Mouse (Mus musculus): ENCODE data around the gene Dohh. TPM values are rescaled to one million over a fixed set of nuclear protein-coding genes. Genes with fewer than 3 reads are reported as not detected.

Gene Dohh
- polyA plus RNA-seq, 1 experiment from 2014 or later = 47.5 TPM

- Histone ChIP-seq H3K9me3 (replicated peaks; ENCODE audit: control insufficient read depth, low read length) (no peaks in the 10 kb centered on the region), H3K36me3 (ENCODE audit: control insufficient read depth, insufficient read depth, low read length) (no peaks in the 10 kb centered on the region), H3K4me3 (ENCODE audit: low read depth, low read length) (peak overlapping the region; percentile 62; the same call in 1 of the 2 replicates), H3K27ac (ENCODE audit: low read depth, low read length) (no peak overlapping the region), H3K9ac (ENCODE audit: low read depth, low read length) (peak overlapping the region; percentile 8; the same call in 1 of the 2 replicates), H3K27me3 (ENCODE audit: control insufficient read depth, insufficient read depth, low read length) (peaks cover 17% of the 10 kb centered on the region), H3K4me1 (ENCODE audit: control insufficient read depth, insufficient read depth, low read length) (peaks cover 30% of the 10 kb centered on the region), H3K4me2 (peak overlapping the region; percentile 83)
- no peak for ATAC-seq (replicated peaks; ENCODE audit: insufficient number of reproducible peaks, low FRiP score, low TSS enrichment)
- WGBS (ENCODE audit: insufficient replicate concordance) = 30% methylated on average over 10 of the region's 10 CpGs
These were observed 41.1 kb downstream of the Dohh start for GRCm38 (mm10) chr10:81425236-81425850.

GRCm38 (mm10) chr10:81426081-81426671 lies 41.9 kb downstream of the Dohh start:
- Histone ChIP-seq H3K27ac (ENCODE audit: low read depth, low read length) (no peak overlapping the region), H3K4me1 (ENCODE audit: control insufficient read depth, insufficient read depth, low read length) (peaks cover 32% of the 10 kb centered on the region), H3K9ac (ENCODE audit: low read depth, low read length) (peak overlapping the region; percentile 74), H3K27me3 (ENCODE audit: control insufficient read depth, insufficient read depth, low read length) (peaks cover 15% of the 10 kb centered on the region), H3K4me2 (peak overlapping the region; percentile 83), H3K9me3 (replicated peaks; ENCODE audit: control insufficient read depth, low read length) (no peaks in the 10 kb centered on the region), H3K4me3 (ENCODE audit: low read depth, low read length) (peak overlapping the region; percentile 62), H3K36me3 (ENCODE audit: control insufficient read depth, insufficient read depth, low read length) (no peaks in the 10 kb centered on the region)
- 6% methylated on average over 14 of the region's 33 CpGs for WGBS (ENCODE audit: insufficient replicate concordance)
- no peak for ATAC-seq (replicated peaks; ENCODE audit: insufficient number of reproducible peaks, low FRiP score, low TSS enrichment)

GRCm38 (mm10) chr10:81426897-81427296 lies 42.7 kb downstream of the Dohh start:
- WGBS (ENCODE audit: insufficient replicate concordance) = 1% methylated on average over 27 of the region's 38 CpGs
- H3K4me2 ChIP-seq = peak overlapping the region; percentile 83
- ATAC-seq (replicated peaks; ENCODE audit: insufficient number of reproducible peaks, low FRiP score, low TSS enrichment) = no peak
- no peak overlapping the region for H3K27ac ChIP-seq (ENCODE audit: low read depth, low read length)
- peaks cover 19% of the 10 kb centered on the region for H3K27me3 ChIP-seq (ENCODE audit: control insufficient read depth, insufficient read depth, low read length)
- no peaks in the 10 kb centered on the region for H3K36me3 ChIP-seq (ENCODE audit: control insufficient read depth, insufficient read depth, low read length)
- H3K4me1 ChIP-seq (ENCODE audit: control insufficient read depth, insufficient read depth, low read length) = peaks cover 36% of the 10 kb centered on the region
- H3K9me3 ChIP-seq (replicated peaks; ENCODE audit: control insufficient read depth, low read length) = no peaks in the 10 kb centered on the region
- peak overlapping the region; percentile 74 for H3K9ac ChIP-seq (ENCODE audit: low read depth, low read length)
- H3K4me3 ChIP-seq (ENCODE audit: low read depth, low read length) = peak overlapping the region; percentile 62

GRCm38 (mm10) chr10:81427327-81427726 lies 43.1 kb downstream of the Dohh start:
- Histone ChIP-seq H3K4me1 (ENCODE audit: control insufficient read depth, insufficient read depth, low read length) (peaks cover 36% of the 10 kb centered on the region), H3K9me3 (replicated peaks; ENCODE audit: control insufficient read depth, low read length) (no peaks in the 10 kb centered on the region), H3K27ac (ENCODE audit: low read depth, low read length) (no peak overlapping the region), H3K4me2 (peak overlapping the region; percentile 83), H3K4me3 (ENCODE audit: low read depth, low read length) (peak overlapping the region; percentile 62), H3K27me3 (ENCODE audit: control insufficient read depth, insufficient read depth, low read length) (peaks cover 20% of the 10 kb centered on the region), H3K9ac (ENCODE audit: low read depth, low read length) (peak overlapping the region; percentile 74; the same call in 1 of the 2 replicates), H3K36me3 (ENCODE audit: control insufficient read depth, insufficient read depth, low read length) (no peaks in the 10 kb centered on the region)
- 34% methylated on average over 3 of the region's 3 CpGs for WGBS (ENCODE audit: insufficient replicate concordance)
- no peak for ATAC-seq (replicated peaks; ENCODE audit: insufficient number of reproducible peaks, low FRiP score, low TSS enrichment)

- WGBS (ENCODE audit: insufficient replicate concordance) = 77% methylated on average over 8 of the region's 8 CpGs
- peaks cover 36% of the 10 kb centered on the region for H3K4me1 ChIP-seq (ENCODE audit: control insufficient read depth, insufficient read depth, low read length)
- H3K36me3 ChIP-seq (ENCODE audit: control insufficient read depth, insufficient read depth, low read length) = no peaks in the 10 kb centered on the region
- H3K9me3 ChIP-seq (replicated peaks; ENCODE audit: control insufficient read depth, low read length) = no peaks in the 10 kb centered on the region
- ATAC-seq (replicated peaks; ENCODE audit: insufficient number of reproducible peaks, low FRiP score, low TSS enrichment) = no peak
- H3K27me3 ChIP-seq (ENCODE audit: control insufficient read depth, insufficient read depth, low read length) = peaks cover 22% of the 10 kb centered on the region
- no peak overlapping the region for H3K4me3 ChIP-seq (ENCODE audit: low read depth, low read length)
- H3K27ac ChIP-seq (ENCODE audit: low read depth, low read length) = no peak overlapping the region
- H3K4me2 ChIP-seq = no peak overlapping the region
- H3K9ac ChIP-seq (ENCODE audit: low read depth, low read length) = no peak overlapping the region
These were observed 43.7 kb downstream of the Dohh start for GRCm38 (mm10) chr10:81427804-81428506.

- Histone ChIP-seq H3K4me3 (ENCODE audit: low read depth, low read length) (no peak overlapping the region), H3K27ac (ENCODE audit: low read depth, low read length) (no peak overlapping the region), H3K9ac (ENCODE audit: low read depth, low read length) (no peak overlapping the region), H3K36me3 (ENCODE audit: control insufficient read depth, insufficient read depth, low read length) (no peaks in the 10 kb centered on the region), H3K4me1 (ENCODE audit: control insufficient read depth, insufficient read depth, low read length) (peaks cover 40% of the 10 kb centered on the region), H3K9me3 (replicated peaks; ENCODE audit: control insufficient read depth, low read length) (no peaks in the 10 kb centered on the region), H3K4me2 (no peak overlapping the region), H3K27me3 (ENCODE audit: control insufficient read depth, insufficient read depth, low read length) (peaks cover 22% of the 10 kb centered on the region)
- ATAC-seq (replicated peaks; ENCODE audit: insufficient number of reproducible peaks, low FRiP score, low TSS enrichment) = no peak
- 83% methylated on average over 7 of the region's 7 CpGs for WGBS (ENCODE audit: insufficient replicate concordance)
These were observed 44.3 kb downstream of the Dohh start for GRCm38 (mm10) chr10:81428507-81428870.

- ATAC-seq (replicated peaks; ENCODE audit: insufficient number of reproducible peaks, low FRiP score, low TSS enrichment) = no peak
- peaks cover 38% of the 10 kb centered on the region for H3K4me1 ChIP-seq (ENCODE audit: control insufficient read depth, insufficient read depth, low read length)
- H3K36me3 ChIP-seq (ENCODE audit: control insufficient read depth, insufficient read depth, low read length) = no peaks in the 10 kb centered on the region
- no peaks in the 10 kb centered on the region for H3K9me3 ChIP-seq (replicated peaks; ENCODE audit: control insufficient read depth, low read length)
- H3K4me2 ChIP-seq = peak overlapping the region; percentile 97
- no peak overlapping the region for H3K27ac ChIP-seq (ENCODE audit: low read depth, low read length)
- peaks cover 22% of the 10 kb centered on the region for H3K27me3 ChIP-seq (ENCODE audit: control insufficient read depth, insufficient read depth, low read length)
- H3K4me3 ChIP-seq (ENCODE audit: low read depth, low read length) = peak overlapping the region; percentile 68; the same call in 1 of the 2 replicates
- 29% methylated on average over 2 of the region's 2 CpGs for WGBS (ENCODE audit: insufficient replicate concordance)
- no peak overlapping the region for H3K9ac ChIP-seq (ENCODE audit: low read depth, low read length)
These were observed 44.9 kb downstream of the Dohh start for GRCm38 (mm10) chr10:81429092-81429491.

GRCm38 (mm10) chr10:81429605-81430061 lies 45.4 kb downstream of the Dohh start:
- Histone ChIP-seq H3K4me3 (ENCODE audit: low read depth, low read length) (peak overlapping the region; percentile 68), H3K9ac (ENCODE audit: low read depth, low read length) (peak overlapping the region; percentile 72), H3K4me1 (ENCODE audit: control insufficient read depth, insufficient read depth, low read length) (peaks cover 34% of the 10 kb centered on the region), H3K36me3 (ENCODE audit: control insufficient read depth, insufficient read depth, low read length) (no peaks in the 10 kb centered on the region), H3K9me3 (replicated peaks; ENCODE audit: control insufficient read depth, low read length) (no peaks in the 10 kb centered on the region), H3K4me2 (peak overlapping the region; percentile 97), H3K27me3 (ENCODE audit: control insufficient read depth, insufficient read depth, low read length) (peaks cover 22% of the 10 kb centered on the region), H3K27ac (ENCODE audit: low read depth, low read length) (peak overlapping the region; percentile 58)
- ATAC-seq (replicated peaks; ENCODE audit: insufficient number of reproducible peaks, low FRiP score, low TSS enrichment) = peak; percentile 19
- under 1% methylated on average over 20 of the region's 20 CpGs for WGBS (ENCODE audit: insufficient replicate concordance)

Data from heart, embryonic 11.5 days (tissue).